Mouse (Mus musculus): ENCODE data around the gene Ttc21a. TPM values are rescaled to one million over a fixed set of nuclear protein-coding genes. Genes with fewer than 3 reads are reported as not detected.
A peak's percentile ranks its signal among the peaks of the same experiment; 100 is the strongest.

Ttc21a gene
- polyA plus RNA-seq, 1 experiment, result 0.56 TPM

GRCm38 (mm10) chr9:119972166-119972565, 34.8 kb downstream of the Ttc21a start:
- peaks cover 51% of the 10 kb centered on the region for H3K4me1 ChIP-seq (ENCODE audit: control insufficient read depth, insufficient read depth, low read length)
- 17% methylated on average over 10 of the region's 10 CpGs for WGBS
- peak in 1 of 2 experiments; percentile 50 for DNase-seq
- H3K27ac ChIP-seq (ENCODE audit: insufficient read depth, low read length), result no peak overlapping the region
- H3K27me3 ChIP-seq (ENCODE audit: control insufficient read depth, insufficient read depth, low read length), result no peaks in the 10 kb centered on the region
- no peak overlapping the region for H3K4me3 ChIP-seq (replicated peaks; ENCODE audit: insufficient read depth, low read depth, low read length)
- no peak for TF ChIP-seq POLR2A (IDR thresholded peaks at IDR 0.05; ENCODE audit: borderline replicate concordance, insufficient read depth, low read length)
- no peak for TF ChIP-seq CTCF (IDR thresholded peaks at IDR 0.05; ENCODE audit: borderline replicate concordance, insufficient read depth, low read depth, low read length)

GRCm38 (mm10) chr9:119972582-119972981, 35.2 kb downstream of the Ttc21a start:
- Histone ChIP-seq H3K4me1 (ENCODE audit: control insufficient read depth, insufficient read depth, low read length) (peaks cover 56% of the 10 kb centered on the region), H3K27ac (ENCODE audit: insufficient read depth, low read length) (no peak overlapping the region), H3K27me3 (ENCODE audit: control insufficient read depth, insufficient read depth, low read length) (no peaks in the 10 kb centered on the region), H3K4me3 (replicated peaks; ENCODE audit: insufficient read depth, low read depth, low read length) (no peak overlapping the region)
- 12% methylated on average over 12 of the region's 12 CpGs for WGBS
- TF ChIP-seq CTCF (IDR thresholded peaks at IDR 0.05; ENCODE audit: borderline replicate concordance, insufficient read depth, low read depth, low read length), result no peak
- no peak for TF ChIP-seq POLR2A (IDR thresholded peaks at IDR 0.05; ENCODE audit: borderline replicate concordance, insufficient read depth, low read length)
- peak; percentile 70 to 79 for DNase-seq

- Histone ChIP-seq H3K27me3 (ENCODE audit: control insufficient read depth, insufficient read depth, low read length) (no peaks in the 10 kb centered on the region), H3K27ac (ENCODE audit: insufficient read depth, low read length) (no peak overlapping the region), H3K4me3 (replicated peaks; ENCODE audit: insufficient read depth, low read depth, low read length) (no peak overlapping the region), H3K4me1 (ENCODE audit: control insufficient read depth, insufficient read depth, low read length) (peaks cover 62% of the 10 kb centered on the region)
- peak; percentile 24 to 48 for DNase-seq
- TF ChIP-seq CTCF (IDR thresholded peaks at IDR 0.05; ENCODE audit: borderline replicate concordance, insufficient read depth, low read depth, low read length), result no peak
- TF ChIP-seq POLR2A (IDR thresholded peaks at IDR 0.05; ENCODE audit: borderline replicate concordance, insufficient read depth, low read length), result no peak
- WGBS, result 48% methylated on average over 23 of the region's 23 CpGs
Observed at GRCm38 (mm10) chr9:119973281-119973680, 35.9 kb downstream of the Ttc21a start.

DNA sequence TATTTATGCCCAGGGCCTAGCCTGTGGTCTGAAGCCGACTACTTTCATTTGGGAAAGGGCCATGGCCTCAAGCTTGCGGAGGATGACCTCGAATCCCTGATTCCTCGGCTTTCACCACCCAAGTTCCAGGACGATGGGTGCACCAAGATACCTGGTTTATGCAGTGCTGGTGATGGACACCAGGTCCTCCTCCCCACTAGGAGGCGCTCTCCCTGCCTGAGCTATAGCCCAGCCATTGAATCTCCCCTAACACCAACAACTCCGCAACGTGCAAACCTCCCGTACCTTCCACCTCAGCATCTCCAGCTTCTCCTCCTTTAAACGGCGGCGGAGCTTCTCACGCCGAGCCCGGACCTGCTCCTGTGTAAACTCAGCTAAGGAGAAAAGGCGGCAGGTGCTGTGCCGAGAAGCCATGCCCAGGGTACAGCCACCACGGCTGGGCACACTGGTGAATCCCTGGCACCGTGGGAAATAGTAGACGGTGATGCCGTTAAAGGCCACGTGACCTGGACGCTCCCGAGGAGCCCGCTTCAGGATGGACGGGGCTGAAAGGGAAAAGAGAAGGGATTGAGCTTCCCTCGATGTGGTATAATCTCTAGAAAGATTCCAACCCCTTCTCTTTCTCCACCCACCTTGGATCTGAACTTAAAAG, 36.6 kb downstream of the Ttc21a start:
- TF ChIP-seq POLR2A (IDR thresholded peaks at IDR 0.05; ENCODE audit: borderline replicate concordance, insufficient read depth, low read length) (no peak), CTCF (IDR thresholded peaks at IDR 0.05; ENCODE audit: borderline replicate concordance, insufficient read depth, low read depth, low read length) (peak; percentile 54; the same call in 1 of the 2 replicates)
- H3K27ac ChIP-seq (ENCODE audit: insufficient read depth, low read length), result no peak overlapping the region
- peak in 1 of 2 experiments; percentile 21 for DNase-seq
- H3K4me1 ChIP-seq (ENCODE audit: control insufficient read depth, insufficient read depth, low read length), result peaks cover 68% of the 10 kb centered on the region
- 91% methylated on average over 27 of the region's 27 CpGs for WGBS
- no peak overlapping the region for H3K4me3 ChIP-seq (replicated peaks; ENCODE audit: insufficient read depth, low read depth, low read length)
- H3K27me3 ChIP-seq (ENCODE audit: control insufficient read depth, insufficient read depth, low read length), result no peaks in the 10 kb centered on the region

DNA sequence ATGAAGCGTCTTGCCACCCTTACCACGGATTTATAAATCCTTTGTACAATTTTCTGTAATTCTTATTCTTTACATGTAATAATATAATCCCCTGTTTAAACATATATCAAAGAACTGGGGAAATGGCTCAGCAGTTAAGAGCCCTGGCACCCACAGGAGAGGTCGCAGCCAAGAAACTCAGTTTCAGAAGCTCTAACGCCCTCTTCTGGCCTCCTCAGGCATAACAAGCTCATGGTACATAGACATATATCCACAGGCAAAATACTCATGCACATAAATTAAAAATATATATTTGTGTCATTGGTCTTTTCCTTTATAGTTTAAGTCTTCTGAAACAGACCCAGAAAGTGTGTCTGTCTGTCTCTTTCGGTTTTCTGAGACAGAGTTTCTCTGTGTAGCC, 37.2 kb downstream of the Ttc21a start:
- WGBS, result 79% methylated on average over 5 of the region's 5 CpGs
- Histone ChIP-seq H3K27me3 (ENCODE audit: control insufficient read depth, insufficient read depth, low read length) (no peaks in the 10 kb centered on the region), H3K4me1 (ENCODE audit: control insufficient read depth, insufficient read depth, low read length) (peaks cover 69% of the 10 kb centered on the region), H3K4me3 (replicated peaks; ENCODE audit: insufficient read depth, low read depth, low read length) (no peak overlapping the region), H3K27ac (ENCODE audit: insufficient read depth, low read length) (no peak overlapping the region)
- no peak for DNase-seq
- TF ChIP-seq POLR2A (IDR thresholded peaks at IDR 0.05; ENCODE audit: borderline replicate concordance, insufficient read depth, low read length) (no peak), CTCF (IDR thresholded peaks at IDR 0.05; ENCODE audit: borderline replicate concordance, insufficient read depth, low read depth, low read length) (no peak)

DNA sequence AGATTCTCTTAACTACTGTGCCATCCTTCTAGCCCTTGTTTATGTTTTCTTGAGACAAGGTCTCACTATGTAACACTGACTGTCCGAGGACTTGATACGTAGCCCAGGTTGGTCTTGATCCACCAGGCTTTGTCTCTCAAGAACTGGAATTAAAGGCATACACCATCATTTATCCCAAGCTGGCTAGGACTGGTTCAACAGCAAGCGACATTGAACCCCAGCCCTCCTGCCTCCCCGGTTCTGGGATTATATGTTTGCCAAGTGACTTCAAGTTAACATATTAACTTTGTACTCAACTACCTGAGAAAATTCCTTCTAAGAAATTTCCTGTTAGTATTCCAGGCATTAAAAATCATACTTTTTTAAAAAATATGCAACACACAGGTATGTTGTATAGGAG, 37.9 kb downstream of the Ttc21a start:
- TF ChIP-seq POLR2A (IDR thresholded peaks at IDR 0.05; ENCODE audit: borderline replicate concordance, insufficient read depth, low read length) (no peak), CTCF (IDR thresholded peaks at IDR 0.05; ENCODE audit: borderline replicate concordance, insufficient read depth, low read depth, low read length) (no peak)
- 96% methylated on average over 4 of the region's 4 CpGs for WGBS

DNA sequence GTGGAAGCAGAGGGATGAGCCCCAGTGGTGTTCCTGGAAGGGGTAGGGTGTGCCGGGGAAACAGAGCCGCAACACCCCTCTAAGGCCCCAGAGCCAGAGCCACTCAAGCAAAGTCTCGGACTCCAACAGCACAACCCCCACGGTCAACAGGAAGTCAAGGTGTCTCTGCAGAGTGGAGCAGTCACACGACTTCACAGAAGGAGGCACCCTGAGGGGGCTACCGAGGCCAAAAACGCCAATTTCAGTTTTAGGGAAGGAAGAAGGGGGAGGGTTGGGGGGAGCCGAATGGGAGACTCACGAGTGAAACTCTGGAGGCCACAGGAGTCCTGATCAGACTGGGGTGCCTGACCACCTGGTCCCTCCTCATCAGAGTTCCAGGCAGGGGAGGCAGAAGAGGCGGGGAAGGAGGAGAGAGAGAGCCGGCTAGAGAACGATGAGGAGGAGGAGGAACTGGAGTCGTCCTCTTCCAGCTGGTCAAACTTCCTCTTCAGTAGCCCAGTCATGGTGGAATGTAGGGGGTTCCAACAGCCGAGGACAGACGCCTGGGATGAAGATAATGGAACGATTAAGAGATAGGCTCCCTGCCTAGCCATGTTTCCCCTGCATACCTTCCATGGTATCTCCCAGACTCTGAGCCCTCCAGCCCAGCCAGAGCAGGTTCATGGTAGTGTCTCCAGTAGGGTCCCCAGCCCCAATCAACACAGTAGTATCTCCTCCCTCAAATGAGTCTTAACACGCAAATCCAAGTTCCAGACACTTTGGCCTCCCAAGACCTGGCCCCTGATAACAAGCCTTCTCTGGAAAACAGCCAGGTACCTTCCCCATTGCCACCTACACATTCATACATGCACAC, 39.5 kb downstream of the Ttc21a start:
- H3K27me3 ChIP-seq (ENCODE audit: control insufficient read depth, insufficient read depth, low read length), result no peaks in the 10 kb centered on the region
- H3K4me3 ChIP-seq (replicated peaks; ENCODE audit: insufficient read depth, low read depth, low read length), result no peak overlapping the region
- 48% methylated on average over 17 of the region's 17 CpGs for WGBS
- DNase-seq, result no peak
- TF ChIP-seq CTCF (IDR thresholded peaks at IDR 0.05; ENCODE audit: borderline replicate concordance, insufficient read depth, low read depth, low read length) (no peak), POLR2A (IDR thresholded peaks at IDR 0.05; ENCODE audit: borderline replicate concordance, insufficient read depth, low read length) (no peak)
- H3K4me1 ChIP-seq (ENCODE audit: control insufficient read depth, insufficient read depth, low read length), result peaks cover 66% of the 10 kb centered on the region
- H3K27ac ChIP-seq (ENCODE audit: insufficient read depth, low read length), result no peak overlapping the region

More for the DNA sequence above, 37.9 kb downstream of the Ttc21a start:
- DNase-seq, result no peak
- H3K4me3 ChIP-seq (replicated peaks; ENCODE audit: insufficient read depth, low read depth, low read length), result no peak overlapping the region
- H3K27me3 ChIP-seq (ENCODE audit: control insufficient read depth, insufficient read depth, low read length), result no peaks in the 10 kb centered on the region
- H3K27ac ChIP-seq (ENCODE audit: insufficient read depth, low read length), result no peak overlapping the region
- peaks cover 68% of the 10 kb centered on the region for H3K4me1 ChIP-seq (ENCODE audit: control insufficient read depth, insufficient read depth, low read length)

Measured in cerebellum, adult 2 months (tissue).